17 mouse cellular contexts compared by ENCODE assay signal in genomic region chr4:48663271-48663670, GRCm38 (mm10). TPM values are rescaled to one million over a fixed set of nuclear protein-coding genes. Genes with fewer than 3 reads are reported as not detected.
DNase-seq lines count a peak whose midpoint lies in the region; ATAC-seq and TF ChIP-seq lines count a peak whose summit lies in the region.
"Had no signal": no experiment of that assay in that cellular context is flagged by ENCODE, and none has a peak within 500 bp of the region (broad histone marks: within the 10 kb centered on the region; RNA-seq: fewer than 3 reads in every experiment).

Gene Cavin4 (plus strand): TSS chr4:48663514.

- no peak within 1 kb of the TSS for H3K9ac ChIP-seq in heart, embryonic 11.5 days (ENCODE audit: low read depth, low read length)
- H3K9ac ChIP-seq in heart, embryonic 12.5 days = no peak within 1 kb of the TSS
- H3K9ac ChIP-seq in limb, embryonic 14.5 days (ENCODE audit: low read depth, low read length, severe bottlenecking) = no peak within 1 kb of the TSS
- H3K9ac ChIP-seq: midbrain, embryonic 15.5 days had no signal

- WGBS in heart, embryonic 11.5 days (ENCODE audit: insufficient replicate concordance) = 80% methylated on average over 10 of the region's 10 CpGs
- 73% methylated on average over 10 of the region's 10 CpGs for WGBS in heart, embryonic 12.5 days
- WGBS in limb, embryonic 14.5 days = 68% methylated on average over 10 of the region's 10 CpGs

- H3K36me3 ChIP-seq in heart, embryonic 11.5 days (ENCODE audit: control insufficient read depth, insufficient read depth, low read length) = peaks cover 8% of the 10 kb centered on the region
- peaks cover 39% of the 10 kb centered on the region for H3K36me3 ChIP-seq in heart, embryonic 12.5 days
- peaks cover 48% of the 10 kb centered on the region for H3K36me3 ChIP-seq in limb, embryonic 14.5 days (ENCODE audit: control insufficient read depth, insufficient read depth, low read length)

- DNase-seq in heart, adult 11 months = peak; percentile 97
- peak; percentile 89 for DNase-seq in gastrocnemius, adult 18-20 months (ENCODE audit: low spot score)
- DNase-seq in limb, embryonic 14.5 days (ENCODE audit: low spot score) = peak; percentile 17
- DNase-seq in left cerebral cortex, adult 2 months (ENCODE audit: extremely low spot score in 1 of 2, low spot score in 2 of 2) = no peak
- DNase-seq in thymus, postnatal 4 days = no peak
- no peak for DNase-seq in layer of hippocampus, adult 18-20 months (ENCODE audit: low spot score in 2 of 2)
- DNase-seq: B cell, adult 2 months; cerebellum, adult 9-10 months; kidney, postnatal 25 days; liver; right cerebral cortex, adult 18-20 months had no signal

- intact Hi-C loops in left cerebral cortex, adult 2 months (cut with DNase I) = no loop called here

- no peak within 1 kb of the TSS for H3K4me2 ChIP-seq in heart, embryonic 11.5 days
- H3K4me2 ChIP-seq in heart, embryonic 12.5 days = no peak within 1 kb of the TSS
- no peak within 1 kb of the TSS for H3K4me2 ChIP-seq in limb, embryonic 14.5 days (replicated peaks; ENCODE audit: low read depth, low read length, severe bottlenecking)
- H3K4me2 ChIP-seq: midbrain, embryonic 15.5 days had no signal

- TF ChIP-seq CTCF in left cerebral cortex, adult 2 months (IDR thresholded peaks at IDR 0.05) = no peak

- no peak for ATAC-seq in heart, embryonic 11.5 days (replicated peaks; ENCODE audit: insufficient number of reproducible peaks, low FRiP score, low TSS enrichment)
- ATAC-seq in heart, embryonic 12.5 days (ENCODE audit: insufficient number of reproducible peaks, low FRiP score) = no peak
- peak; percentile 13; the same call in 1 of the 2 replicates for ATAC-seq in limb, embryonic 14.5 days (ENCODE audit: low FRiP score, low read depth)
- ATAC-seq: midbrain, embryonic 15.5 days had no signal

- peaks cover under 1% of the 10 kb centered on the region; the same call in 1 of the 2 replicates for H3K4me1 ChIP-seq in heart, embryonic 11.5 days (ENCODE audit: control insufficient read depth, insufficient read depth, low read length)
- H3K4me1 ChIP-seq in heart, embryonic 12.5 days (replicated peaks) = peaks cover 7% of the 10 kb centered on the region
- H3K4me1 ChIP-seq in limb, embryonic 14.5 days (ENCODE audit: control insufficient read depth, insufficient read depth, low read length) = no peaks in the 10 kb centered on the region
- H3K4me1 ChIP-seq: midbrain, embryonic 15.5 days had no signal

- TF ChIP-seq POLR2A in limb, embryonic 14.5 days (IDR thresholded peaks at IDR 0.05; ENCODE audit: borderline replicate concordance, extremely low read depth, insufficient read depth, insufficient read length) = no peak

- no peak within 1 kb of the TSS for H3K27ac ChIP-seq in heart, embryonic 11.5 days (ENCODE audit: low read depth, low read length)
- peak within 1 kb of the TSS; percentile 43; the same call in 1 of the 2 replicates for H3K27ac ChIP-seq in heart, embryonic 12.5 days (ENCODE audit: poor library complexity, severe bottlenecking)
- no peak within 1 kb of the TSS for H3K27ac ChIP-seq in limb, embryonic 14.5 days (replicated peaks; ENCODE audit: low read depth, low read length)
- H3K27ac ChIP-seq in left cerebral cortex, adult 2 months = no peak within 1 kb of the TSS
- H3K27ac ChIP-seq: macrophage; midbrain, embryonic 15.5 days had no signal

- H3K27me3 ChIP-seq in heart, embryonic 11.5 days (ENCODE audit: control insufficient read depth, insufficient read depth, low read length) = no peaks in the 10 kb centered on the region
- H3K27me3 ChIP-seq in heart, embryonic 12.5 days (replicated peaks) = no peaks in the 10 kb centered on the region
- H3K27me3 ChIP-seq in limb, embryonic 14.5 days (ENCODE audit: control insufficient read depth, insufficient read depth, low read length) = no peaks in the 10 kb centered on the region
- H3K27me3 ChIP-seq: midbrain, embryonic 15.5 days had no signal

- H3K9me3 ChIP-seq in heart, embryonic 11.5 days (replicated peaks; ENCODE audit: control insufficient read depth, low read length) = no peaks in the 10 kb centered on the region
- no peaks in the 10 kb centered on the region for H3K9me3 ChIP-seq in heart, embryonic 12.5 days (replicated peaks)
- H3K9me3 ChIP-seq in limb, embryonic 14.5 days (ENCODE audit: control insufficient read depth, low read length) = no peaks in the 10 kb centered on the region
- H3K9me3 ChIP-seq: midbrain, embryonic 15.5 days had no signal

- H3K4me3 ChIP-seq in heart, embryonic 11.5 days (ENCODE audit: low read depth, low read length) = no peak within 1 kb of the TSS
- no peak within 1 kb of the TSS for H3K4me3 ChIP-seq in heart, embryonic 12.5 days
- no peak within 1 kb of the TSS for H3K4me3 ChIP-seq in limb, embryonic 14.5 days (replicated peaks; ENCODE audit: low read length)
- no peak within 1 kb of the TSS for H3K4me3 ChIP-seq in left cerebral cortex, adult 2 months
- H3K4me3 ChIP-seq: midbrain, embryonic 15.5 days had no signal

RNA-seq across cellular contexts. Expression of gene Cavin4, which starts in this region (rescaled TPM):
- 1.1 and 1.3 TPM in 2 replicates for polyA plus RNA-seq in heart, embryonic 11.5 days (2014; fragmentation: Nextera tagmentation; extraction: Ambion mirVana)
- 100 to 1,000 TPM; 118 to 136 TPM for total RNA-seq in gastrocnemius, adult 18-20 months (2021)
- 1.7 and 2.5 TPM in 2 replicates for polyA plus RNA-seq in heart, embryonic 12.5 days (2016; fragmentation: Nextera tagmentation; extraction: Ambion mirVana)
- polyA plus RNA-seq in limb, embryonic 14.5 days (2012; rRNA removed) = 2.7 and 5.2 TPM in 2 replicates
- polyA plus RNA-seq in limb, embryonic 14.5 days (2014; fragmentation: Nextera tagmentation; extraction: Ambion mirVana) = 3.4 and 5.7 TPM in 2 replicates
- 1 to 10 TPM; 2.1 TPM for total RNA-seq in left cerebral cortex, adult 2 months (2021)
- total RNA-seq in layer of hippocampus, adult 18-20 months (2021) = 1 to 10 TPM; 1.5 to 1.7 TPM
- total RNA-seq: MEL; neutrophil, adult 5-6 weeks had no signal
- polyA plus RNA-seq: macrophage had no signal

Comparison
In these comparisons a context has a peak if more than half of its experiments do, and no peak if none do; other contexts are left out.
1. RNA of gene Cavin4 (total RNA-seq): 118 to 136 TPM in gastrocnemius, adult 18-20 months; 2.1 TPM in left cerebral cortex, adult 2 months and 1.5 to 1.7 TPM in layer of hippocampus, adult 18-20 months; every median in the first group is over 10 times any median in the second.
2. DNase-seq: peak in heart, adult 11 months (single experiment), gastrocnemius, adult 18-20 months (single experiment) and limb, embryonic 14.5 days (single experiment); none in left cerebral cortex, adult 2 months (0 of 2), thymus, postnatal 4 days (single experiment) and layer of hippocampus, adult 18-20 months (0 of 2).